Comparison of ENCODE assay signal across 9 mouse cellular contexts in the genomic region with DNA sequence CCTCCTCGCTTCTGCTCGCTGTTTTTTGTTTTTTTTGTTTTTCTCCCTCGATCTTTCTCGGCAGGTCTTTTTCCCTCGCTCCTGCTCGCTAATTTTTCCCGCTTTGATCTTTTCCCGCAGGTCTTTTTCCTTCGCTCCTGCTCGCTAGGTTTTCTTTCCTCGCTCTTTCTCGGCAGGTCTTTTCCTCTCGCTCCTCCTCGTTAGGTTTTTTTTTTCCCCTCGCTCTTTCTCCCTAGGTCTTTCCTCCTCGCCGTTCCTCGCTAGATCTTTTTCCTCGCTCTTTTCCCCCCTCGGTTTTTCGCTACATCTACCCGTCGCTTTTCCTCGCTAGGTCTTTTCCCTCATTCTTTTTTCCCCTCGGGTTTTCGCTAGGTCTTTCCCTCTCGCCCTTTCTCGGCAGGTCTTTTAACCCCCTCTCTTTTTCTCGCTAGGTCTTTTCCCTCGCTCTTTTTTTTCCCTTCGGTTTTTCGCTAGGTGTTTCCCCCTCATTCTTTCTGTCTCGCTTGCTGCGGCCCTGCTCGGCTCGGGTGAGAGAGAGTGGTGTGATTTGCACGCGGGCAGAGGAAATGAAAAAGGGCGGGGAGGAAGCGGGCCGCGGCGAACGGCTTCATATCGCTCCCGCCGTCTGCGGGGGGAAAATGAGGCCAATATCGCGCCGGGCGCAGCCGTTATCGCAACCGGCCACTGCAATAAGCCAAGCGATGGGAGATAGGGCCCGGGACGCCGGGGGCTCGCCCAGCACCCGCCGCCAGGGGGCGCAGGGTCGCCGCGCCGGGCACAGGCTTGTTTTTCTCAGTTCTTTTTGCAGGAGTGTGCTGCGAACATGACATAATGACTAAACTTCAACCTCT. TPM values are rescaled to one million over a fixed set of nuclear protein-coding genes. Genes with fewer than 3 reads are reported as not detected.
DNase-seq lines count a peak whose midpoint lies in the region; ATAC-seq and TF ChIP-seq lines count a peak whose summit lies in the region.
"Had no signal": no experiment of that assay in that cellular context is flagged by ENCODE, and none has a peak within 500 bp of the region (broad histone marks: within the 10 kb centered on the region; RNA-seq: fewer than 3 reads in every experiment).

No protein-coding gene starts in this region.

- H3K4me2 ChIP-seq in intestine, postnatal 0 days (replicated peaks; ENCODE audit: low read depth) = peak overlapping the region; percentile 89
- H3K4me2 ChIP-seq in liver, embryonic 11.5 days = peak overlapping the region; percentile 78

- ATAC-seq in intestine, postnatal 0 days = peak; percentile 52; the same call in 1 of the 2 replicates
- peak; percentile 81 for ATAC-seq in liver, embryonic 11.5 days (replicated peaks; ENCODE audit: low FRiP score)

- TF ChIP-seq CTCF in intestine, postnatal 0 days (IDR thresholded peaks at IDR 0.05; ENCODE audit: low read depth) = peak; percentile 91

- no peak overlapping the region for H3K27ac ChIP-seq in intestine, postnatal 0 days (ENCODE audit: low read depth, low read length)
- H3K27ac ChIP-seq in liver, embryonic 11.5 days (ENCODE audit: low read depth, low read length) = no peak overlapping the region; the same call in 1 of the 2 replicates

- peak overlapping the region; percentile 50 for H3K4me3 ChIP-seq in intestine, postnatal 0 days (ENCODE audit: low read depth, low read length)
- H3K4me3 ChIP-seq in liver, embryonic 11.5 days (ENCODE audit: low read depth, low read length) = peak overlapping the region; percentile 42

- H3K9me3 ChIP-seq in intestine, postnatal 0 days (ENCODE audit: control insufficient read depth) = no peaks in the 10 kb centered on the region
- peaks cover 2% of the 10 kb centered on the region; the same call in 1 of the 2 replicates for H3K9me3 ChIP-seq in liver, embryonic 11.5 days (ENCODE audit: control insufficient read depth, low read length)

- H3K36me3 ChIP-seq in intestine, postnatal 0 days (ENCODE audit: control insufficient read depth, insufficient read depth) = no peaks in the 10 kb centered on the region
- no peaks in the 10 kb centered on the region for H3K36me3 ChIP-seq in liver, embryonic 11.5 days (ENCODE audit: control insufficient read depth, insufficient read depth, low read length)
- H3K36me3 ChIP-seq in splenic B cell, adult 2 months (ENCODE audit: control insufficient read depth, insufficient read depth, low read length, poor library complexity, severe bottlenecking) = 0 out of 2 replicates have a peak, but pooled peaks cover 2% of the 10 kb centered on the region

- H3K9ac ChIP-seq in intestine, postnatal 0 days (ENCODE audit: low read depth, low read length) = peak overlapping the region; percentile 22; the same call in 1 of the 2 replicates
- 0 out of 2 replicates have a peak overlapping the region, but pooled peaks have one; percentile 26 for H3K9ac ChIP-seq in liver, embryonic 11.5 days (ENCODE audit: low read depth, low read length)

- DNase-seq in layer of hippocampus, adult 11-12 months (ENCODE audit: low spot score) = peak; percentile 33
- no peak for DNase-seq in layer of hippocampus, adult 9-11 months
- peak; percentile 83 for DNase-seq in embryo, embryonic 11 days
- DNase-seq in gastrocnemius, postnatal 4 days (ENCODE audit: low spot score in 2 of 2) = peak; percentile 75 to 79
- DNase-seq in liver, embryonic 11.5 days (ENCODE audit: low spot score) = peak; percentile 82
- peak; percentile 29 to 45 for DNase-seq in monocyte, adult 2 months (ENCODE audit: low read depth in 1 of 2, low spot score in 2 of 2)
- DNase-seq in splenic B cell, adult 2 months (ENCODE audit: low read depth, low spot score) = peak; percentile 82

- peaks cover 24% of the 10 kb centered on the region for H3K27me3 ChIP-seq in intestine, postnatal 0 days (replicated peaks; ENCODE audit: control insufficient read depth, insufficient read depth, low read length)
- H3K27me3 ChIP-seq in liver, embryonic 11.5 days (replicated peaks; ENCODE audit: control insufficient read depth, insufficient read depth, low read length) = peaks cover 44% of the 10 kb centered on the region
- H3K27me3 ChIP-seq in splenic B cell, adult 2 months (ENCODE audit: control insufficient read depth, insufficient read depth, low read length, poor library complexity, severe bottlenecking) = peaks cover 2% of the 10 kb centered on the region; the same call in 1 of the 2 replicates

- H3K4me1 ChIP-seq in intestine, postnatal 0 days (replicated peaks; ENCODE audit: control insufficient read depth, insufficient read depth, low read length) = no peaks in the 10 kb centered on the region
- peaks cover 11% of the 10 kb centered on the region for H3K4me1 ChIP-seq in liver, embryonic 11.5 days (replicated peaks; ENCODE audit: control insufficient read depth, insufficient read depth, low read length)

- WGBS in intestine, postnatal 0 days = 2% methylated on average over 68 of the region's 68 CpGs
- 2% methylated on average over 68 of the region's 68 CpGs for WGBS in liver, embryonic 11.5 days

RNA-seq across cellular contexts. Expression of a gene that starts 8.2 kb away (rescaled TPM):
- total RNA-seq in gastrocnemius, postnatal 4 days (2021) = not detected
- polyA plus RNA-seq in intestine, postnatal 0 days (2015; fragmentation: Nextera tagmentation; extraction: Ambion mirVana) = not detected in 2 replicates
- not detected in 2 replicates for polyA plus RNA-seq in liver, embryonic 11.5 days (2014; fragmentation: Nextera tagmentation; extraction: Ambion mirVana)
- total RNA-seq: G1E had no signal
- polyA plus RNA-seq: G1E had no signal
